Mouse (Mus musculus): Measurements from ENCODE around the gene Ly6g6e. TPM values are rescaled to one million over a fixed set of nuclear protein-coding genes. Genes with fewer than 3 reads are reported as not detected.

The Ly6g6e gene
- total RNA-seq, 1 experiment from 2014 or later, result not detected

- peak; percentile 78 for DNase-seq
These were observed 27.1 kb upstream of the Ly6g6e start, which contains the start of gene Clic1 for GRCm38 (mm10) chr17:35049561-35050016. Gene Clic1, plus strand, starts transcription at chr17:35049966.

GRCm38 (mm10) chr17:35050126-35050750 lies 26.5 kb upstream of the Ly6g6e start:
- peak; percentile 89 for DNase-seq

DNA sequence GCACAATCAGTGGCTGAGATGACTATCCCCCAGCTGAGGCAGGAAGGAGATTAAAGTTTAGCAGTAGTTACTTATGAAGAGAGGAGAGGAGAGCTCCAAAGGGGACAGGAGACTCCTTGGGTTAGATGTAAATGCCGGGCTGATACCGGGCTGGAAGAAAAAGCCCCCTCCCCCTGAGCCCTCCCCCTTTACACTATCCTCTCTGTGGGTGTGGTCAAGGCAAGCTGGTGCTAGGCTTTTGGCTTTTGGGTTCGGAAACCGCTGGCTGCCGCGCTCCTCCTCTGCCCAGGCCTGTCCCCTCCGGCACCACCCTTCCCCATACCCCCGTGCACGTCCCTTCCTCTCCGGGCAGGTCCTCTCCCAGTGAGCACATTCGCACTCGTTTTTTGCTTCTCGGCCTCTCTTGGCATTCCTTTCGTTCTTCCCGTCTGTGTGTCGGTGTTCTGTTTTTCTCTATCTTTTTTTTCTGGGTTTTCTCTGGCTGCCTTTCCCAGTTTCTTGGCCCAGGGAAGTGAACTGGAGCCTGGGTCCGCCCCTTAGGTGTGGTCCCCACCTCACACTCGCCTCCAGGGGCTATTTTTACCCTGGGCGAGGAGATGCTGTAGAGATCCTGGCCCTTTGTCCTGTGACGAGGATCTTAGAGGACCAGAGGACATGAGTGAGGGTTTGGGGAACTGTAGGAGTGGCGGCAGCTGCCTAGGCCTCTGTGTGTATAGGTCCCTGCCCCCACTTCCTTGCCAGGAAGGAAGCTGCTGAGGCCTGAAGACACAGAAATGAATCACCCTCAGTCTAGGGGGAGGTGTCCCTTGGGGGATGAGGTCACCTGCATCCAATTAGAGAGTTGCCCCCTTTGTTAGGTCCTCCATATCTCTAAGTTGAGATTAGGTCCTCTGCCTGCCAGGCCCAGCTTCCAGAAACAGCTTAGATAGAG lies 25.3 kb upstream of the Ly6g6e start:
- DNase-seq, result peak; percentile 86

DNA sequence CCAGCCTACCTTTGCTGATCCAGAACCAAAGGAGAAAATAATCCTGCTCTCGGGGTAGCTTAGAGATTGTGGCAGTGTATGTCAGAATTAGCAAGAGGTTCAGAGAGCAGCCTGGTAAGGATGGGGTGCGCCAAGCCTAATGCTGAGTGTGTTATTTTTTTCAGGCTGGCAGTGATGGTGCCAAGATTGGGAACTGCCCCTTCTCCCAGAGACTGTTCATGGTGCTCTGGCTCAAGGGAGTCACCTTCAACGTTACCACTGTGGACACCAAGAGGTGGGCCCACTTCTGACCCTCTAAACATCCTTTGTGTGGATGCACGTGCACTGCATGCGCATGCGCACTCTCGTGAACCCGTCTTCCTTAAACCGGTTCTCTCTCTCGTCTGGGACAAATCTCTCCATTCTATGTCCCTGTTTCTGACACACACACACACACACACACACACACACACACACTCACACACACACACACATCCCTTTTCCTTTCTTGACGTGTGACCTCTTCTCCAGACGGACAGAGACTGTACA lies 24.4 kb upstream of the Ly6g6e start:
- no peak for DNase-seq

DNA sequence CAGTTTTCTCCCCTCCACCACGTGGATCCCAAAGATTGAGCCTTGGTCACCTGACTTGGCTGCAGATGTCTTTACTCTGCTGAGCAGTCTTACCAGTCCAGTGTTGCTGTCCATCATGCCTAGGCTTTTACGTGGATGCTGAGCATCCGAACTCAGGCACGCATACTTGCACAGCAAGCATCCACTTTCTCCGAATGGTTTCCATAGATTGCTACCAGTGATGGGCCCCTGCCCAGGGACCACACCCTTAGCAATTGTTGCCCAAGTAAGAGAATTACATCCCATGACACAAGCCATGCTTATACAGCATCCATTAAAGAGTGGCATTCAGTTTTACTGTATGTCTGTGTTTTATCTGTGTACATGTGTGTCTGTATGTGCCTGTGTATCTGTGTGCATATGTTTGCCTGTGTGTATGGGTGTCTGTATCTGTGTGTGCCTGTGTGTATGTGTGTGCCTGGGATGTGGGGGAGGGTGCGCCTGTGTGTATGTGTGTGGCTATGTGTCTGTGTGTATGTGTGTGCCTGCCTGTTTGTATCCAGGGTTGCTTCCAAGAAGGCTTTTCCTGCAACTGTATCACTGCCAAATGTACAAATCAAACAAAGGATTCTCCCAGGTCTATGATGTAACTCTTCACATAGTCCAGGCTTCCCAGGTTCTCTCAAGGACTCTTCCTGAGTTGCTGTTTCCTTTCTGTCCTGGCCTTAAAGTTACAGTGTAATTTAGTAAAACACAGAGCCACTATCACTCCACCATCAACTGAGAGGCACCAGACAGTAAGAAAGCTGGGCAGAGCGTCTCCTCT lies 20.8 kb upstream of the Ly6g6e start:
- DNase-seq, result no peak

DNA sequence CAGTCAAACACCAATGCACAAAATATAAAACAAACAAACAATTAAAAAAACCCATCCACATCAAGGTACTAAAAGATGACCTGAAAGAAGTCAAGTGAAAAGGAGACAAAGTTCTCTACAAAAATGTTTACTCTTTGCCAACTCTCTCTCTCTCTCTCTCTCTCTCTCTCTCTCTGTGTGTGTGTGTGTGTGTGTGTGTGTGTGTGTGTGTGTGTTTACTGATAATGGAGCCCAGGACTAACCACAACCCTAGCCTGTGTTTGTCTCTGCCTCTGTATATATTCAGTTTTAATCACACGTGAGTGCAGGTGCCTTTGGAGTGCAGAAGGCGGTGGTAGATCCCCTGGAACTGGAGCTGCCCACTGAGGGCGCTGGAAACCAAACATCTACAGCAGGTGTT lies 19.6 kb upstream of the Ly6g6e start:
- DNase-seq, result no peak

DNA sequence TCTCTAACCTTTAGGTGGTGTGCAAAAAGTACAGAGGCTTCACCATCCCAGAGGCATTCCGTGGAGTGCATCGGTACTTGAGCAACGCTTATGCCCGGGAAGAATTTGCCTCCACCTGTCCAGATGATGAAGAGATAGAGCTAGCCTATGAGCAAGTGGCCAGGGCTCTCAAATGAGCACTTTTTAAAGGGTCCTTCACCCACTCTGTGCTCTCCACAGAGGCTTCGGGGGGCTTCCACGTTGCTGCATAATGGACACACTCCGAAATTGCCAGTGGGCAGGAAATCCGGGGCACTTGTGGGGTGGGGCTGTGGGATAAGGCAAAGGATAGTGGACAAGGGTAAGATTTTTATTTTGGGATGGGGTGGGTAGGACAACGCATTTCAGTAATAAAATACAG lies 18.4 kb upstream of the Ly6g6e start:
- no peak for DNase-seq

DNA sequence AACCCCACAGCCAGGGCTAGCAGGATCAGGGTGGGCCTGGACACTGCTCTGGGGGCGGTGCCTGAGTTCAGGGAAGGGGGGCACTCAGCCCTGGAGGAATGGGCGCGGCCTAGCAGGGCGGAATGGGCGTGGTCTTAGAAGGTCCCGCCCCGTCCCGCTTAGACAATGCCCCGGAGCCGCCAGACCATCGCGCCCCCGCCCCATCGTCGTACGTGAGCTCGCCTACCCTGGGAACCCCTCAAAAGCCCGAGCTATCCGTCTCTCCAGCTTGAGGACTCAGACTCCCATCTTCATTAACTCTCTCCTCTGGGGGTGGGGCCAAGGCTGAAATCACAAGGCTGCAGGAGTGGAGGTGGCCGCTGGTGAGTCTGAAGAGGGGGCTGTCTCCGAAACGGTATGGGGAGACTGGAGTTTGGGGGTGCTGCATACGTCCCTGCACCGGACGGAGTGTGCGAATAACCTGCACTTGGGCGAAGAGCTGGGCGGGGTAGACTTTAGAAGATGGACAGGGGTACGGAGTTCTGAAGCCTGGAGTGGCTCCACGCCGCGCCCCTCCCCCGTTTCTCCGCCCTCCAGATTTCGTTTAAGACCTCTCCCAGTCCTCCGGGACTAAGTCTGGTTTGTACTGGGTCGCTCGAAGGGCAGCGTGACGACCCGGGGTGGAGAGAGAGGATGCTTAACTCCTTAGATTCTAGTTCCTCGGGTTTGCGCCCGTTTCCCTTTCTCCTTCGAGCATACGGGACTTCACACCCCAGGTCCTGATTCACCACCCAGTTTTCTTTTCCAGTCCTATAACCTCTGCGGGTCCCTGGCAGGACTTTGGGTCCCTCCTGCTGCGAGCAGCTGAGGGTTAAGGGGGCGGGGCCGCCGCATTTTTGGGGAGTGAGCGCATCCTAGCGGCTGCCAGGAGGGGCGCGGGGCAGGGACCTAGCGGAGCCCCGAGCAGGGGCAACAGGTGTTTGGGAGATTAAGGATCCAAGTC lies 17.5 kb upstream of the Ly6g6e start, which contains the start of gene Ddah2:
TSS of gene Ddah2 (plus strand) at position 125 of the 982 bp plus-strand sequence.
- peak; percentile 91 for DNase-seq

DNA sequence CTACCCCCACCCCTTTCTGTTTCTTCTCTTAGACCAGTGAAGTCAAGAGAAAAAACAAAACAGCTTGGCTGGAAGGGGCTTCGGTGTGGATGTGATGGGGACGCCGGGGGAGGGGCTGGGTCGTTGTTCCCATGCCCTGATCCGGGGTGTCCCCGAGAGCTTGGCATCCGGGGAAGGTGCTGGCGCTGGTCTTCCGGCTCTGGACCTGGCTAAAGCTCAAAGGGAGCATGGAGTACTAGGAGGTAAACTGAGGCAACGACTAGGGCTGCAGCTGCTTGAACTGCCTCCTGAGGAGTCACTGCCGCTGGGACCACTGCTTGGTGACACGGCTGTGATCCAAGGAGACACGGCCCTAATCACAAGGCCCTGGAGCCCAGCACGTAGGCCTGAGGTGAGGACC lies 16.6 kb upstream of the Ly6g6e start:
- no peak for DNase-seq

DNA sequence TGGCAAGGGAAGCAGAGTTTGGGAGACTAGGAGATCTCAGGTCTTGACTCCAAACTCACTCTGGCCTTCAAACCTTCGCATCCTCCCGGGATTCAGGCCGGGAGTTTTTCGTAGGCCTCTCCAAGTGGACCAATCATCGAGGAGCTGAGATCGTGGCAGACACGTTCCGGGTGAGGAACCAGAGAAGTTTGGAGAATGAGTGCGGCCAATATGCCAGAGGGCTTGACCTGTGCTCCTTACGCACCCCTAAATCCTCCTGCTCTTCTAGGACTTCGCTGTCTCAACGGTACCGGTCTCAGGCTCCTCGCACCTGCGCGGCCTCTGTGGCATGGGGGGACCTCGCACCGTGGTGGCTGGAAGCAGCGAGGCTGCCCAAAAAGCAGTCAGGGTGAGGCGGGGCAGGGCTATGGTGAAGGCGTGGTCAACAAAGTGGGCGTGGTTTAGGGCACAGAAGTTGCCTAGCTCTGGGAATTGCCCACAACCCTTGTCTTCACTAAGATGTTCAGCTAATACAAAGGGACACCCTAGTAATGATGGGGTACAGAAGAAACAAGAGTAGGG lies 15.9 kb upstream of the Ly6g6e start:
- peak; percentile 33 for DNase-seq

- DNase-seq, result no peak
These were observed 15.4 kb upstream of the Ly6g6e start for GRCm38 (mm10) chr17:35061299-35061698.

- peak; percentile 36 for DNase-seq
These were observed 13.2 kb upstream of the Ly6g6e start for GRCm38 (mm10) chr17:35063466-35063865.

DNA sequence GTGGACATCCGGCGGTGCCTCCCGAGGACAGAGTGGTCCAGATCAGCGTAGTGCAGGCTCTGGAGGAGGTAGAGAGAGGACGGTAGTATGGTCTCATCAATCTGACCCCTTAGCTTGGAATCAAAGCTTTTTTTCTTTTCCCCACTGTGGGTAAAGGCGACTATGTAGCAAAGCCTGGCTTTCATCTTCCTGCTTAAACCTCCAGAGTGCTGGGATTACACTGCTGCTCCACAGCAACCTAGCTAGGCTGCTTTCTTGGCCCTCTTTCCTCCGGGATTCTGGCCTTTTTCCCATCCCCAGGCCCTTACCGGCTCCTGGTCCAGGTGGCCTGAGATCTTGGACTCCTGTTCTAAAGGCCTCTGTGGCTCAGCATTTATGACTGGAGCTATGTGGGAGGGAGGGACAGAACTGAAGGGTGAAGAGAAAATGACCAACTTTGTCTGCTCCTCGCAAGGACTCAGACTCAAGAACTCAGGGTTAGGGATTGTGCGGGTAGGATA lies 12.3 kb upstream of the Ly6g6e start:
- no peak for DNase-seq

- DNase-seq, result peak; percentile 66
These were observed 11.5 kb upstream of the Ly6g6e start, which contains the start of gene Ly6g6c for GRCm38 (mm10) chr17:35064951-35065947. Gene Ly6g6c, plus strand, starts transcription at chr17:35065388.

GRCm38 (mm10) chr17:35066084-35066483 lies 10.6 kb upstream of the Ly6g6e start, which contains the start of gene Mpig6b:
Gene Mpig6b, minus strand, starts transcription at chr17:35066184.
- DNase-seq, result no peak

DNA sequence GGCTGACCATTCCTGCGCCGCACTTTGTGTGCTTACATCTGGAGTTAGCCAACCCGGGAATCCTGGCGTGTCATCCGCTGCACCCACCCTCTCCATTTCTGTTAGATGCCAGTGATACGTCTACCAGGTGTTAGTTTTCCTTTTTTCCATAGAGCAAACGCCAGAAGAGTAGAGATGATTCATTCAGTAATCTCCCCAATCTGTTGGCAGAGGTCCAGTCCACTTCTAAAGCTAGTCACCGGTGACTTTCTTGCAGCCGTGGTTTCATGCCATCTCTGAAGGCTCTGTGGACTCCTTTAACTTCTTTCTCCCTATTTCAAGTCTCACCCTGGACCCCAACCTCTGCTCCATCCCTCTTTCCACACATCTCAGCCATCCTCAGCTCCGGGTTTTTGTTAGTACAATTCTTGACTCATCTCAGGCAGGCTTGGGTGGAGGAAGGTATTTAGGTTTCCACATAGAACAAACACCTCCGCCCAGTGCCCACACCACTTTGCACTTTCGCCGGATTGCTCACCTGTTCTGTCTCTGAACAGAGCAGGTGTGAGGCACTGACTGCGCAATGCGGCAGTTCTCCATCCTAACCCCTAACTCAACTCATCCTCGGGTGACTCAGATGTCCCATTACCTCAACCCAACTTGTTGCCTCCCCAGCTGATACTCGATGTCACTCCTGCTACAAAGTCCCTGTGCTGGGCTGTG lies 8.3 kb upstream of the Ly6g6e start:
- DNase-seq, result no peak

GRCm38 (mm10) chr17:35070556-35071229 lies 6.0 kb upstream of the Ly6g6e start:
- no peak for DNase-seq

DNA sequence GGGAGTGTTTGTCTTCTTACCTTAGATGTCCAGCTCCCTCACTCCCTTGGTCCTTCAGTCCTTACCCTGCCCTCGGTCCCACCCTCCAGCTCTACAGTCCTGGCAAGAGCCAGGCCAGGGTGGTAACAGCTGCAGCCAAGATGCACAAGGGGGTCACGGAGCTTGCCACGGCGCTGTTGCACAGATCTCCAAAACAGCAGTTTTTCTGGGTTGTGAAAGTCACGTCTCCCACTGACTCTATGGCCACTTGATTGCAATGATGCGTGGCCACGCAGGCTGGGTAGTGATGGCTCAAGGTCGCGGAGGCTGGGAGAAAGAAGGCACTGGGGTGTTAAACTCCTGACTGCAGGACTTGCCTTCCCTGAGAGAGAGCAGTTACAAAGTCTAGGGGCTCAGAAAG lies 5.2 kb upstream of the Ly6g6e start:
- DNase-seq, result no peak
